In genomic region chr13:55600657-55601056, GRCm38 (mm10) we compare ENCODE assay signal across 8 mouse cellular contexts. TPM values are rescaled to one million over a fixed set of nuclear protein-coding genes. Genes with fewer than 3 reads are reported as not detected.
DNase-seq lines count a peak whose midpoint lies in the region; ATAC-seq lines count a peak whose summit lies in the region.

No protein-coding gene starts in this region.

- no peak for ATAC-seq in neural tube, embryonic 11.5 days (ENCODE audit: insufficient read depth, low FRiP score, low TSS enrichment)

- H3K27ac ChIP-seq in neural tube, embryonic 11.5 days (ENCODE audit: low read depth, low read length): no peak overlapping the region
- H3K27ac ChIP-seq in macrophage: peak overlapping the region; percentile 91

- H3K9ac ChIP-seq in neural tube, embryonic 11.5 days (ENCODE audit: low read length): peak overlapping the region; percentile 85

- peaks cover 16% of the 10 kb centered on the region for H3K36me3 ChIP-seq in neural tube, embryonic 11.5 days (ENCODE audit: control insufficient read depth, insufficient read depth, low read length)
- H3K36me3 ChIP-seq in macrophage (ENCODE audit: inconsistent target): peaks cover 32% of the 10 kb centered on the region

- H3K9me3 ChIP-seq in neural tube, embryonic 11.5 days (ENCODE audit: control insufficient read depth, low read length): no peaks in the 10 kb centered on the region

- peaks cover 53% of the 10 kb centered on the region for H3K79me2 ChIP-seq in macrophage (ENCODE audit: inconsistent target)

- H3K27me3 ChIP-seq in neural tube, embryonic 11.5 days (ENCODE audit: control insufficient read depth, insufficient read depth, low read length): no peaks in the 10 kb centered on the region

- peak overlapping the region; percentile 83 for H3K4me2 ChIP-seq in neural tube, embryonic 11.5 days (ENCODE audit: low read depth)

- peak overlapping the region; percentile 84 for H3K4me3 ChIP-seq in neural tube, embryonic 11.5 days (ENCODE audit: low read depth, low read length)
- peak overlapping the region; percentile 97 for H3K4me3 ChIP-seq in macrophage (ENCODE audit: inconsistent target)

- no peak for DNase-seq in neural tube, embryonic 11.5 days (ENCODE audit: low spot score)
- no peak for DNase-seq in neural tube, embryonic 10.5 days (ENCODE audit: extremely low spot score, low spot score)
- peak; percentile 9 for DNase-seq in embryo, embryonic 11 days
- peak; percentile 80 for DNase-seq in induced T-regulatory cell, adult 2 months (ENCODE audit: low read depth)
- DNase-seq in thymus, postnatal 25 days: peak; percentile 41
- DNase-seq in cerebellum, adult 8-10 months: no peak
- DNase-seq in cerebellum, postnatal 10 days: no peak

- 25% methylated on average over 9 of the region's 9 CpGs for WGBS in neural tube, embryonic 11.5 days
- WGBS in macrophage (ENCODE audit: missing documents): 1% methylated on average over 9 of the region's 9 CpGs

- peaks cover 4% of the 10 kb centered on the region; the same call in 1 of the 2 replicates for H3K4me1 ChIP-seq in neural tube, embryonic 11.5 days (ENCODE audit: control insufficient read depth, insufficient read depth, low read length)

RNA-seq across cellular contexts. Expression of gene B4galt7, which starts 1.0 kb away (rescaled TPM):
- 21.7 and 22.0 TPM in 2 replicates for polyA plus RNA-seq in neural tube, embryonic 11.5 days (2014; fragmentation: Nextera tagmentation; extraction: Ambion mirVana)
- total RNA-seq in macrophage (2018; cell fraction: chromatin; rRNA removed): 10 to 100 TPM; 14.2 to 67.3 (median 34.5) TPM
- 10 to 100 TPM; 10.8 to 26.8 (median 21.3) TPM for total RNA-seq in macrophage (2018; cell fraction: cytosol; rRNA removed)
- 10 to 100 TPM; 19.6 to 72.5 (median 35.0) TPM for total RNA-seq in macrophage (2018; cell fraction: nucleus; rRNA removed)
- 11.0 to 27.4 TPM (median 23.7 TPM) in 3 replicates for polyA plus RNA-seq in macrophage (2018)

RNA-seq across cellular contexts. Expression of gene Caml, which starts 22.1 kb away (rescaled TPM):
- polyA plus RNA-seq in neural tube, embryonic 11.5 days (2014; fragmentation: Nextera tagmentation; extraction: Ambion mirVana): 68.0 and 69.2 TPM in 2 replicates
- 100 to 1,000 TPM in 2 of 26 experiments, 10 to 100 TPM in 24; 10.5 to 122 (median 45.4) TPM for total RNA-seq in macrophage (2018; cell fraction: chromatin; rRNA removed)
- 10 to 100 TPM; 21.5 to 38.5 (median 32.8) TPM for total RNA-seq in macrophage (2018; cell fraction: cytosol; rRNA removed)
- total RNA-seq in macrophage (2018; cell fraction: nucleus; rRNA removed): 100 to 1,000 TPM in 2 of 26 experiments, 10 to 100 TPM in 24; 14.6 to 118 (median 39.5) TPM
- 34.6 to 38.5 TPM (median 35.0 TPM) in 3 replicates for polyA plus RNA-seq in macrophage (2018)

RNA-seq across cellular contexts. Expression of gene Tmed9, which starts 27.1 kb away (rescaled TPM):
- 51.6 and 59.0 TPM in 2 replicates for polyA plus RNA-seq in neural tube, embryonic 11.5 days (2014; fragmentation: Nextera tagmentation; extraction: Ambion mirVana)
- 10 to 100 TPM in 25 of 26 experiments, 1 to 10 TPM in 1; 9.6 to 54.7 (median 26.0) TPM for total RNA-seq in macrophage (2018; cell fraction: chromatin; rRNA removed)
- total RNA-seq in macrophage (2018; cell fraction: cytosol; rRNA removed): 100 to 1,000 TPM in 24 of 26 experiments, 10 to 100 TPM in 2; 93.8 to 140 (median 121) TPM
- total RNA-seq in macrophage (2018; cell fraction: nucleus; rRNA removed): 100 to 1,000 TPM in 10 of 26 experiments, 10 to 100 TPM in 16; 44.9 to 168 (median 95.7) TPM
- 100 to 185 TPM (median 135 TPM) in 3 replicates for polyA plus RNA-seq in macrophage (2018)

RNA-seq across cellular contexts. Expression of gene Fam193b, which starts 29.7 kb away (rescaled TPM):
- 44.6 and 51.0 TPM in 2 replicates for polyA plus RNA-seq in neural tube, embryonic 11.5 days (2014; fragmentation: Nextera tagmentation; extraction: Ambion mirVana)
- 100 to 1,000 TPM in 25 of 26 experiments, 10 to 100 TPM in 1; 86.4 to 300 (median 175) TPM for total RNA-seq in macrophage (2018; cell fraction: chromatin; rRNA removed)
- total RNA-seq in macrophage (2018; cell fraction: cytosol; rRNA removed): 10 to 100 TPM in 9 of 26 experiments, 1 to 10 TPM in 17; 2.3 to 18.1 (median 8.0) TPM
- 100 to 1,000 TPM in 12 of 26 experiments, 10 to 100 TPM in 14; 43.5 to 203 (median 99.4) TPM for total RNA-seq in macrophage (2018; cell fraction: nucleus; rRNA removed)
- 11.7 to 25.1 TPM (median 12.9 TPM) in 3 replicates for polyA plus RNA-seq in macrophage (2018)

RNA-seq across cellular contexts. Expression of gene Ddx46, which starts 34.2 kb away (rescaled TPM):
- polyA plus RNA-seq in neural tube, embryonic 11.5 days (2014; fragmentation: Nextera tagmentation; extraction: Ambion mirVana): 52.9 and 53.4 TPM in 2 replicates
- 100 to 1,000 TPM in 15 of 26 experiments, 10 to 100 TPM in 11; 43.6 to 182 (median 110) TPM for total RNA-seq in macrophage (2018; cell fraction: chromatin; rRNA removed)
- total RNA-seq in macrophage (2018; cell fraction: cytosol; rRNA removed): 10 to 100 TPM; 16.3 to 32.9 (median 26.4) TPM
- total RNA-seq in macrophage (2018; cell fraction: nucleus; rRNA removed): 10 to 100 TPM; 35.0 to 97.8 (median 52.3) TPM
- 30.1 to 38.6 TPM (median 34.6 TPM) in 3 replicates for polyA plus RNA-seq in macrophage (2018)

Comparison
In these comparisons a context has a peak if more than half of its experiments do, and no peak if none do; other contexts are left out.
1. DNase-seq: peak in embryo, embryonic 11 days (single experiment), induced T-regulatory cell, adult 2 months (single experiment) and thymus, postnatal 25 days (single experiment); none in neural tube, embryonic 11.5 days (single experiment), neural tube, embryonic 10.5 days (single experiment), cerebellum, adult 8-10 months (single experiment) and cerebellum, postnatal 10 days (0 of 2).